Mouse (Mus musculus): ENCODE measurements around the gene Gm4216. TPM values are rescaled to one million over a fixed set of nuclear protein-coding genes. Genes with fewer than 3 reads are reported as not detected.
"Not testable (repeated sequence)": the region's sequence is repeated elsewhere in the genome, so short reads cannot be mapped to it uniquely, and the experiment has no call there.

Gene Gm4216
- not detected for total RNA-seq (2021)
- long read RNA-seq = 0 reads

GRCm38 (mm10) chr7:23019823-23020222 lies at the start of gene Gm4216:
Gm4216 (minus strand) TSS chr7:23019923.
- not testable (repeated sequence) for DNase-seq (ENCODE audit: low spot score in 2 of 2)

GRCm38 (mm10) chr7:23067356-23067755 lies 47.6 kb upstream of the Gm4216 start, which contains the start of gene Gm8720:
Gm8720 (minus strand) TSS chr7:23067456.
- DNase-seq (ENCODE audit: low spot score in 2 of 2) = not testable (repeated sequence)

GRCm38 (mm10) chr7:23055240-23055639 lies 35.5 kb upstream of the Gm4216 start, which contains the start of gene Vmn1r163:
Vmn1r163 (plus strand) TSS chr7:23055540.
- not testable (repeated sequence) for DNase-seq (ENCODE audit: low spot score in 2 of 2)

- DNase-seq (ENCODE audit: low spot score in 2 of 2) = not testable (repeated sequence)
These were observed 35.1 kb downstream of the Gm4216 start, which contains the start of gene Gm4214 for GRCm38 (mm10) chr7:22984573-22984972. Gm4214 (minus strand) TSS chr7:22984673.

Other genes with a start within 250 kb of the Gm4216 start
- gene Vmn1r158, start 229.1 kb downstream of the Gm4216 start, total RNA-seq (2021) = not detected
- not detected for gene Vmn1r159, start 176.3 kb downstream of the Gm4216 start, total RNA-seq (2021)
- not detected for gene Vmn1r160, start 148.7 kb downstream of the Gm4216 start, total RNA-seq (2021)
- not detected for gene Gm4214, start 35.2 kb downstream of the Gm4216 start, total RNA-seq (2021)
- gene Vmn1r163, start 35.6 kb upstream of the Gm4216 start, total RNA-seq (2021) = not detected
- not detected for gene Gm8720, start 47.5 kb upstream of the Gm4216 start, total RNA-seq (2021)
- gene Gm10662, start 124.6 kb upstream of the Gm4216 start, total RNA-seq (2021) = not detected
- gene Vmn1r165, start 197.4 kb upstream of the Gm4216 start, total RNA-seq (2021) = not detected
- not detected for gene Vmn1r166, start 231.8 kb upstream of the Gm4216 start, total RNA-seq (2021)

Measured in layer of hippocampus, postnatal 10 days (tissue).